Mouse (Mus musculus): ENCODE results near the gene Aatf.
"Not testable (repeated sequence)": the region's sequence is repeated elsewhere in the genome, so short reads cannot be mapped to it uniquely, and the experiment has no call there.

Aatf gene

GRCm38 (mm10) chr11:84442554-84443331 lies 70.6 kb downstream of the Aatf start:
- DNase-seq (ENCODE audit: low read depth, low spot score): no peak

GRCm38 (mm10) chr11:84440402-84440801 lies 72.9 kb downstream of the Aatf start:
- no peak for DNase-seq (ENCODE audit: low read depth, low spot score)

GRCm38 (mm10) chr11:84434879-84435278 lies 78.4 kb downstream of the Aatf start:
- no peak for DNase-seq (ENCODE audit: low read depth, low spot score)

DNA sequence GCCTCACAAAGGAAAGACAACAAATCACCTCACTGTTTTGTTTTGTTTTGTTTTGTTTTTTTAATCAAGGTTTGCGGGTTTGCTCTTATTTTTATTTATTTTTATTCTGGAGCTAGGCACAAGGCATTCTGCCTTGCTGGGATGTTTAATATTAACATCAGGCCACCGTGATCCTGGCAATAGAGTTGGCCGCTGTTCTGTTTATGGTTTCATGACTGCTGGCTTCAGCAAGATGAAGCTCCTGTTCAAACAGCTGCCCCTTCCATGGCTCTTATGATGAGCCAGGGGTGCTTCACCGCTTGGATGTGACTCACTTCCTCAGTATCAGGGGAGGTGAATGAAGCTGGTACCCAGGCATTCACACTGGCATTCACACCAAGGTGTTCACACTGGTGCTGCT lies 83.0 kb downstream of the Aatf start:
- DNase-seq (ENCODE audit: low read depth, low spot score): no peak

- DNase-seq (ENCODE audit: low read depth, low spot score): peak; percentile 61
Measured at GRCm38 (mm10) chr11:84429581-84429980, 83.7 kb downstream of the Aatf start.

DNA sequence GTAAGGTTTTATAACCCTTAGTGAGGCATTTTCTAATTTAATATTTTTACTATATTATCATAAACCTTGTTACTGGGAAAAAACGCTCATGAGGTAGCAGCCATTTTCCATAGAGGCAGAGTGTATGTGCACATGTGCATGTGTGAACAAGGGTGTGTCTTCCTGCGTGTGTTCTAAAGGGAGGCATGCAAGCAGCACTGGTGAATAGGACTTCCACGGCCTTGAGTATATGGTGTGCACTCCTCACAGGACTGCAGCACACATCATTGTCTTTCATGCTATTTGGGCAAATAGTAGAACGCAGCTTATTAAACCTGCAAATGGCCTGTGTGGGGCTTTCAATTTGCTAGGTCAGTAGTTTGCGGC lies 86.7 kb downstream of the Aatf start:
- no peak for DNase-seq (ENCODE audit: low read depth, low spot score)

- no peak for DNase-seq (ENCODE audit: low read depth, low spot score)
Measured at GRCm38 (mm10) chr11:84425736-84426632, 87.3 kb downstream of the Aatf start.

DNA sequence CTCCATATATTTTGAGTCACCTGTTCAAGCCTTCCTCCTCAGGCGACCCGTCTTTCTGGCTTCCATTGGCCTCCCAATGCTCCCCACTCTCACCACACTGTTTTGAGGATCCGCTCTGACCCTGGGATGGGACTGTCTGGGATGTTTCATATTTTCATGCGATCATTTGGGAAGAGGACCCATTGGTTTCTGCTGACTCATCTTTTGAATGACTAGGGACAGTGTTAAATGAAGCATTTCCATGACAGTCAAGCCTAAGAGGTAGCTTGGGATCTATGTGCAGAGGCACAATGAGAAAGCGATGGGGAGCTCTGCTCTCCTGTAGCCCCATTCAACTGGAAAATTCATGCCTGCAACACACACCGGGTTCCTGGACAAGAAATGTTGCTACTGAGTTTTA lies 92.5 kb downstream of the Aatf start:
- no peak for DNase-seq (ENCODE audit: low read depth, low spot score)

GRCm38 (mm10) chr11:84413111-84413510 lies 100.2 kb downstream of the Aatf start:
- no peak for DNase-seq (ENCODE audit: low read depth, low spot score)

DNA sequence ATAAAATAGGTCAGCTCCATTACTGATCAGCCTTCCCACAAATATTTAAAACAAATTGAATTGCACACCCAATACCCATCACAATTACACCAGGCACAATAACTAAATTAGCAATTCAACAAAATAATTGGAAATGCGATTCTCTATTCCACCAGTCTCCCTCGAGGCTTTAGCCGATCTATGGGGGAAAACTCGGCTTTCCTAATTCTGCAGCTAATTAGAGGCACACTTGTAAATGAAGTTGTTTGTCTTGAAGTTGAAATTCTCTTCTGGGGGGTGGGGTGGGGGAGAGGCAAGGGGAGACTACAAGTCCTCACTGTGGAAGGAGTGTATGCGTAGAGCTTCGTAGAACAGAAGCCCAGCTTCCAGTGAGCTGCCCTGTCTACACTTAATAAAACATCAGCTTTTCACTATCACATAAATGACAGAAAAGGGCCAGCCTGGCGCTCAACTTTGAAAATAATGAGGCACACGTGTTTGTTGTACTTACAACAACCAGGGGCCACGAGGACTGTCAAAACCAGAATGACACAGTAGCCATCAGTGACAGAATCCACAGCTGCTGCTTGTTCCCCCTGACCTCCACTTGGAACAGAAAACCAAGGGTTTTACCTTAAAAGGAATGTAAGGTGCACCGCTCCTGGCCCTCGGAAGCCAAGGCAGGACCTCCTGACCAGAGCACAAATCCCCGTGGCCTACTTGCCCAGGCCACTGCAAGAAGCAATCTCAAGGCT lies 101.0 kb downstream of the Aatf start:
- no peak for DNase-seq (ENCODE audit: low read depth, low spot score)

- DNase-seq (ENCODE audit: low read depth, low spot score): no peak
Measured at GRCm38 (mm10) chr11:84411642-84412018, 101.7 kb downstream of the Aatf start.

DNA sequence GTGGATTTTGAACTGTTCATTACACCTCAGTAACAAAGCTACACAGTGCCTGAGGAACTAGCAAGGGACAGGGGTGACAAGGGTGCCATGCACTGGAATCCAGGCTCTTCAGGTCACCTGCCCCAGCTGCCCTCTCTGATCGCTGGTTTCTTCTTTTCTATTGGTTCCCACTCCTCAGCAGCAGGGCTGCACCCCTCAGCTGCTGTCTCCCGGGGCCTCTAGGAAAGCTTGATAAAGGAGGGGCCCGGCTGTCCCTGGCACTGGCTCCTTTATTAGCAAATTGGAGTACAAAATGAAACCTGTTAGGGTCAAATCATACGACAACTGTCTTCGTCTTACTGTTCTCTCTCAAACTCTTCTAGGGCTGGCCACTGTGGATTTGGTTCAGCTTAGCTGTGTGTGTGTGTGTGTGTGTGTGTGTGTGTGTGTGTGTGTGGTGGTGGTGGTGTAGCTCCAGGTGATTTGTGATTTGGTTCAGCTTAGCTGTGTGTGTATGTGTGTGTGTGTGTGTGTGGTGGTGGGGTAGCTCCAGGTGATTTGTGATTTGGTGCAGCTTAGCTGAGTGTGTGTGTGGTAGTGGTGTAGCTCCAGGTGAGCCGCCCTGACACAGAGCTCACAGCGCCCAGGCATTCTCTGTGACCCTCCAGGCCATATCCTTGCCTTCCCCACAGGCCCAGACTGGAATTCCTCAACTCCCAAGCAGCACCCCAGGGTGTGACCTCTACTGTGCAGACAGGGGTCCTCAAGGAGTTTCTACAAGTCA lies 102.3 kb downstream of the Aatf start:
- DNase-seq (ENCODE audit: low read depth, low spot score): no peak

GRCm38 (mm10) chr11:84410383-84410782 lies 102.9 kb downstream of the Aatf start:
- no peak for DNase-seq (ENCODE audit: low read depth, low spot score)

DNA sequence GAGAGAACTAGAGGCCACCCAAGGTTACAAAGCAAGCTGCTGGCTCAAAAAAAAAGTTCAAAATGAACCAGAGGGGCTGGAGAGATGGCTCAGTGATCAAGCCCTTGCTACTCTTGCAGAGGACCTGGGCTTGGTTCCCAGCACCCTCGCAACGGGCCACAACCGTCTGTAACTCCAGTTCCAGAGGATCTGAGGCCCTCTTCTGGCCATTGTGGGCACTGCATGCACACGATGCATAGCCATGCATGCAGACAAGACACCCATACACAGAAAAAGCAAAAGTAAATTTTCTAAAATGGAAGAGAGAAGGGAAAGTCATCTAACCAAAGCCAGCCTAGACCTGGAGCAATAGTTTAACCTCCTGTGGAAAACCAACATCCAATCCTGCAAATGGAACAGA lies 106.6 kb downstream of the Aatf start:
- no peak for DNase-seq (ENCODE audit: low read depth, low spot score)

DNA sequence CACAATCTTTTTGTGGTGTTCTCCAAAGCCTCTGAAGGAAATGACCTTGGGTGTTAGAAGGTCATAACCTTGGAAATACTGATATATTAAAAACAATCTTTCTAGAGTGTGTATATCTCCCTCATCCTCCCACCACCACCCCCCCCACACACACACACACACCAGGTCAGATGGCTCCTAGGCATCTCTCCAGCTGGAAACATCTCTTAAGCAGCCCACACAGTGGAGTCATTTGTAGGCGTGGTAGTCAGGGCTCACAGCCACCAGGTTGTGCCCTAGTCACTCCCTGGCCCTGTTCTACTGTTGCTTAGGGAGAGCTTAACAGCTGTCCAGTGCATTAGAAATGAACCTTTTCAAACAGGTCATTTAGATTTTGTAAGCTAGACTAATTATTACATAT lies 118.3 kb downstream of the Aatf start:
- DNase-seq (ENCODE audit: low read depth, low spot score): no peak

GRCm38 (mm10) chr11:84393571-84393970 lies 119.8 kb downstream of the Aatf start:
- no peak for DNase-seq (ENCODE audit: low read depth, low spot score)

- DNase-seq (ENCODE audit: low read depth, low spot score): not testable (repeated sequence)
Measured at GRCm38 (mm10) chr11:84392066-84392465, 121.3 kb downstream of the Aatf start.

DNA sequence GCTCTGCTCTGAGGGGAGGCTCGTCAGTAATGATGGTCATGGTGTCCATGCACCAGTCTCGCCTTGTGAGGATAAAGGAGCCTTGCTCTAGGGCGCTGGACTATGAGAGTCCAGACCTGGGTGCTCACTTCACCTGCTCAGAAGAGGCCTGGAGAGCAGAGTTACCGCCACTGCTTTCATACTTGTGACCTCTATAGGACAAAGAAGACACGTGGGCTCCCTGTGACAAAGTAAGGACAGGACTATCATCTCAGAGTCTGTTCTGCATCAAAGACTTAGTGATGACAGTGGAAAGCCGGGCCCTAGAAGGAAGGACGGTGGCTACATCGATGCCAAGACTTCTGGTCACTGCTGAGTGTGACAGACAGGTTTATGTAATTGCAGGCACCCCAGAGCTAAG lies 122.2 kb downstream of the Aatf start:
- DNase-seq (ENCODE audit: low read depth, low spot score): no peak

- DNase-seq (ENCODE audit: low read depth, low spot score): no peak
Measured at GRCm38 (mm10) chr11:84389332-84389731, 124.0 kb downstream of the Aatf start.

DNA sequence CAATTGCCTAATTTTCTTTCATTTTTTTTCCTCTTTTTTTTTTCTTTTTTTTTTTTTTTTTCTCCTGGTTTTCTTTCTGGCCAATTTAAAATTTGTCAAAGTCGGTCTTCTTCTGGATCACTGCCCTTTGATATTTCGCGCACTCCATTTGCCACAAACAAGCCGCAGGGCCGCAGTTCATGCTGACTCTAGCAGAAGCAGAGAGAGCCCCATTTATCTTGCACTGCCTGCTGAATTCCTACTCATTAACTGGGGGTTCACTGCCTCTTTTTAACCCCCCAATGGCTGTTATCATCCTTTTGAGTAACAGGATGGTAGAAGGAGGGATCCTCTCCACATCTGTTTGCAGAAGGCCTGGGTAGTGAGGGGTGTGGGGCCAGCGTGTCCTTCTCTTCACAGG lies 129.4 kb downstream of the Aatf start:
- DNase-seq (ENCODE audit: low read depth, low spot score): no peak

GRCm38 (mm10) chr11:84382450-84382849 lies 130.9 kb downstream of the Aatf start:
- DNase-seq (ENCODE audit: low read depth, low spot score): no peak
